Mouse (Mus musculus): ENCODE results near the gene Ech1. TPM values are rescaled to one million over a fixed set of nuclear protein-coding genes. Genes with fewer than 3 reads are reported as not detected.
A peak's percentile ranks its signal among the peaks of the same experiment; 100 is the strongest.

Ech1 gene
- polyA plus RNA-seq, 1 experiment from 2014 or later: 69.1 TPM

GRCm38 (mm10) chr7:28822993-28823903, 1.8 kb upstream of the Ech1 start:
- peaks cover 49% of the 10 kb centered on the region for H3K36me3 ChIP-seq (ENCODE audit: poor library complexity, severe bottlenecking)
- no peak for ATAC-seq
- no peaks in the 10 kb centered on the region for H3K27me3 ChIP-seq
- peaks cover 25% of the 10 kb centered on the region for H3K4me1 ChIP-seq
- no peak overlapping the region for H3K4me3 ChIP-seq
- no peak overlapping the region for H3K4me2 ChIP-seq
- H3K27ac ChIP-seq: peak overlapping the region; percentile 22; the same call in 1 of the 2 replicates
- 59% methylated on average over 10 of the region's 10 CpGs for WGBS
- H3K9ac ChIP-seq: no peak overlapping the region
- no peaks in the 10 kb centered on the region for H3K9me3 ChIP-seq (replicated peaks)

GRCm38 (mm10) chr7:28823932-28824331, 1.1 kb upstream of the Ech1 start:
- no peak overlapping the region for H3K4me3 ChIP-seq
- no peaks in the 10 kb centered on the region for H3K27me3 ChIP-seq
- peaks cover 25% of the 10 kb centered on the region for H3K4me1 ChIP-seq
- no peaks in the 10 kb centered on the region for H3K9me3 ChIP-seq (replicated peaks)
- H3K27ac ChIP-seq: peak overlapping the region; percentile 22; the same call in 1 of the 2 replicates
- H3K4me2 ChIP-seq: no peak overlapping the region
- no peak for ATAC-seq
- peaks cover 43% of the 10 kb centered on the region for H3K36me3 ChIP-seq (ENCODE audit: poor library complexity, severe bottlenecking)
- WGBS: 68% methylated on average over 2 of the region's 2 CpGs
- no peak overlapping the region for H3K9ac ChIP-seq

GRCm38 (mm10) chr7:28825686-28826401, 827 bp downstream of the Ech1 start:
- peak overlapping the region; percentile 66 for H3K4me2 ChIP-seq
- H3K4me3 ChIP-seq: peak overlapping the region; percentile 50
- whole genome bisulfite sequencing: 68% methylated on average over 11 of the region's 11 CpGs
- no peak for ATAC-seq
- H3K27me3 ChIP-seq: no peaks in the 10 kb centered on the region
- H3K9ac ChIP-seq: peak overlapping the region; percentile 67
- H3K4me1 ChIP-seq: peaks cover 13% of the 10 kb centered on the region
- no peaks in the 10 kb centered on the region for H3K9me3 ChIP-seq (replicated peaks)
- H3K27ac ChIP-seq: no peak overlapping the region
- peaks cover 38% of the 10 kb centered on the region for H3K36me3 ChIP-seq (ENCODE audit: poor library complexity, severe bottlenecking)

GRCm38 (mm10) chr7:28826402-28826772, 1.4 kb downstream of the Ech1 start:
- peaks cover 13% of the 10 kb centered on the region for H3K4me1 ChIP-seq
- peaks cover 36% of the 10 kb centered on the region for H3K36me3 ChIP-seq (ENCODE audit: poor library complexity, severe bottlenecking)
- H3K27ac ChIP-seq: no peak overlapping the region
- no peak overlapping the region for H3K9ac ChIP-seq
- no peaks in the 10 kb centered on the region for H3K9me3 ChIP-seq (replicated peaks)
- WGBS: 94% methylated on average over 7 of the region's 7 CpGs
- H3K4me3 ChIP-seq: no peak overlapping the region
- H3K4me2 ChIP-seq: peak overlapping the region; percentile 66; the same call in 1 of the 2 replicates
- no peak for ATAC-seq
- H3K27me3 ChIP-seq: no peaks in the 10 kb centered on the region

GRCm38 (mm10) chr7:28827338-28827737, 2.3 kb downstream of the Ech1 start:
- H3K4me1 ChIP-seq: peaks cover 13% of the 10 kb centered on the region
- peaks cover 34% of the 10 kb centered on the region for H3K36me3 ChIP-seq (ENCODE audit: poor library complexity, severe bottlenecking)
- H3K4me2 ChIP-seq: no peak overlapping the region
- H3K4me3 ChIP-seq: no peak overlapping the region
- no peaks in the 10 kb centered on the region for H3K27me3 ChIP-seq
- no peak for ATAC-seq
- H3K27ac ChIP-seq: no peak overlapping the region
- H3K9me3 ChIP-seq (replicated peaks): no peaks in the 10 kb centered on the region
- 45% methylated on average over 3 of the region's 3 CpGs for WGBS
- H3K9ac ChIP-seq: no peak overlapping the region

- no peak for ATAC-seq
- H3K27ac ChIP-seq: no peak overlapping the region
- WGBS: 97% methylated on average over 8 of the region's 8 CpGs
Observed at GRCm38 (mm10) chr7:28829821-28830220, 4.8 kb downstream of the Ech1 start.

GRCm38 (mm10) chr7:28830981-28831380, 6.0 kb downstream of the Ech1 start:
- Histone ChIP-seq H3K4me3 (no peak overlapping the region), H3K36me3 (ENCODE audit: poor library complexity, severe bottlenecking) (peaks cover 24% of the 10 kb centered on the region), H3K27ac (no peak overlapping the region), H3K4me2 (no peak overlapping the region), H3K4me1 (peaks cover 2% of the 10 kb centered on the region), H3K27me3 (no peaks in the 10 kb centered on the region), H3K9me3 (replicated peaks) (no peaks in the 10 kb centered on the region), H3K9ac (no peak overlapping the region)
- WGBS: 97% methylated on average over 5 of the region's 5 CpGs
- ATAC-seq: no peak

More at GRCm38 (mm10) chr7:28829821-28830220, 4.8 kb downstream of the Ech1 start:
- Histone ChIP-seq H3K36me3 (ENCODE audit: poor library complexity, severe bottlenecking) (peaks cover 24% of the 10 kb centered on the region), H3K4me3 (no peak overlapping the region), H3K9me3 (replicated peaks) (no peaks in the 10 kb centered on the region), H3K9ac (no peak overlapping the region), H3K4me2 (no peak overlapping the region), H3K27me3 (no peaks in the 10 kb centered on the region), H3K4me1 (peaks cover 9% of the 10 kb centered on the region)

- H3K4me1 ChIP-seq: no peaks in the 10 kb centered on the region
- H3K36me3 ChIP-seq (ENCODE audit: poor library complexity, severe bottlenecking): peaks cover 24% of the 10 kb centered on the region
- WGBS: 94% methylated on average over 17 of the region's 17 CpGs
- no peak overlapping the region for H3K4me2 ChIP-seq
- no peak overlapping the region for H3K4me3 ChIP-seq
- no peak overlapping the region for H3K9ac ChIP-seq
- H3K27ac ChIP-seq: no peak overlapping the region
- no peaks in the 10 kb centered on the region for H3K9me3 ChIP-seq (replicated peaks)
- ATAC-seq: no peak
- H3K27me3 ChIP-seq: no peaks in the 10 kb centered on the region
Observed at GRCm38 (mm10) chr7:28831411-28832125, 6.6 kb downstream of the Ech1 start.

GRCm38 (mm10) chr7:28832137-28832536, 7.1 kb downstream of the Ech1 start:
- WGBS: 80% methylated on average over 6 of the region's 6 CpGs
- Histone ChIP-seq H3K4me3 (no peak overlapping the region), H3K36me3 (ENCODE audit: poor library complexity, severe bottlenecking) (peaks cover 24% of the 10 kb centered on the region), H3K9me3 (replicated peaks) (no peaks in the 10 kb centered on the region), H3K27me3 (no peaks in the 10 kb centered on the region), H3K4me2 (no peak overlapping the region), H3K27ac (no peak overlapping the region), H3K9ac (no peak overlapping the region), H3K4me1 (no peaks in the 10 kb centered on the region)
- no peak for ATAC-seq

- H3K4me3 ChIP-seq: no peak within 1 kb of the TSS
- H3K27ac ChIP-seq: no peak within 1 kb of the TSS
- WGBS: 86% methylated on average over 6 of the region's 6 CpGs
- H3K4me1 ChIP-seq: no peaks in the 10 kb centered on the region
- H3K4me2 ChIP-seq: no peak within 1 kb of the TSS
- H3K27me3 ChIP-seq: no peaks in the 10 kb centered on the region
- H3K36me3 ChIP-seq (ENCODE audit: poor library complexity, severe bottlenecking): peaks cover 24% of the 10 kb centered on the region
- H3K9me3 ChIP-seq (replicated peaks): no peaks in the 10 kb centered on the region
- ATAC-seq: no peak
- no peak within 1 kb of the TSS for H3K9ac ChIP-seq
Observed at GRCm38 (mm10) chr7:28833723-28834347, 8.8 kb downstream of the Ech1 start, which contains the start of gene Lgals4. Gene Lgals4, plus strand, starts transcription at chr7:28833854.

GRCm38 (mm10) chr7:28836936-28837335, 11.9 kb downstream of the Ech1 start:
- Histone ChIP-seq H3K36me3 (ENCODE audit: poor library complexity, severe bottlenecking) (peaks cover 3% of the 10 kb centered on the region), H3K4me3 (no peak overlapping the region), H3K9me3 (replicated peaks) (no peaks in the 10 kb centered on the region), H3K27ac (no peak overlapping the region), H3K9ac (no peak overlapping the region), H3K4me1 (no peaks in the 10 kb centered on the region), H3K27me3 (no peaks in the 10 kb centered on the region), H3K4me2 (no peak overlapping the region)
- WGBS: 88% methylated on average over 5 of the region's 5 CpGs
- ATAC-seq: no peak
